Mouse (Mus musculus) small intestine, adult 2 months (tissue): ENCODE results near the gene Csnk1d. TPM values are rescaled to one million over a fixed set of nuclear protein-coding genes. Genes with fewer than 3 reads are reported as not detected.

Source experiments
- H3K27ac ChIP-seq: fragments of 200-500 bp; 2 replicates; pipeline ENCODE4 v1.5.1; 2012; ENCODE audit warnings: low read depth, low read length, control low read depth, inconsistent platforms; ENCODE audit not compliant: insufficient read depth
- H3K27me3 ChIP-seq: fragments of 200-500 bp; 2 replicates; pipeline ENCODE4 v1.6.1; 2012; ENCODE audit warnings: mild to moderate bottlenecking, moderate library complexity, low read length, inconsistent platforms; ENCODE audit not compliant: control insufficient read depth, insufficient read depth
- H3K36me3 ChIP-seq: fragments of 200-500 bp; 2 replicates; pipeline ENCODE4 v1.6.1; 2012; ENCODE audit warnings: mild to moderate bottlenecking, low read length, control low read depth, inconsistent platforms; ENCODE audit not compliant: control insufficient read depth, insufficient read depth
- H3K4me1 ChIP-seq: fragments of 200-500 bp; 2 replicates; pipeline ENCODE4 v1.6.1; 2012; ENCODE audit warnings: low read length, inconsistent platforms, mixed read lengths; ENCODE audit not compliant: control insufficient read depth, insufficient read depth, insufficient read length
- H3K4me3 ChIP-seq: fragments of 200-500 bp; 2 replicates; pipeline ENCODE4 v1.5.1; 2012; ENCODE audit warnings: low read depth, mild to moderate bottlenecking, control low read depth, inconsistent platforms, low read length, moderate library complexity
- CTCF ChIP-seq: fragments of 200-500 bp; IDR thresholded peaks from 2 replicates; pipeline ENCODE4 v1.5.1; 2012; ENCODE audit warnings: low read depth, mild to moderate bottlenecking, control low read depth, inconsistent platforms, low read length, moderate library complexity, mixed read lengths; ENCODE audit not compliant: insufficient replicate concordance, insufficient read length; ENCODE audit errors: extremely low read depth
- POLR2A ChIP-seq: fragments of 200-500 bp; IDR thresholded peaks from 2 replicates; pipeline ENCODE4 v1.6.1; 2012; ENCODE audit warnings: low read depth, mild to moderate bottlenecking, control low read depth, inconsistent platforms, low read length, moderate library complexity
- WGBS: fragments of 180-500 bp; shearing (Covaris S2); methylation state at CpG from one replicate; pipeline ENCODE4 v1.1.7; 2018; 5-methylcytosine and 5-hydroxymethylcytosine counted together
- polyA plus RNA-seq: library from polyadenylated mRNA; depleted of rRNA; stranded (reverse); fragments of >200 nt; gene quantifications from 2 replicates; pipeline ENCODE4 v1.2.3, GENCODE M21; 2012

The Csnk1d gene
- polyA plus RNA-seq, 1 experiment, result 60.8 TPM

- Histone ChIP-seq H3K4me1 (peaks cover 5% of the 10 kb centered on the region; the same call in 1 of the 2 replicates), H3K27me3 (no peaks in the 10 kb centered on the region), H3K27ac (no peak overlapping the region), H3K36me3 (no peaks in the 10 kb centered on the region), H3K4me3 (no peak overlapping the region)
- peak; percentile 84; the same call in 1 of the 2 replicates for TF ChIP-seq CTCF
- no peak for TF ChIP-seq POLR2A
- 50% methylated on average over 3 of the region's 3 CpGs for WGBS
These were observed 26.6 kb upstream of the Csnk1d start for GRCm38 (mm10) chr11:121017703-121018102.

GRCm38 (mm10) chr11:121015472-121015871 is 24.3 kb upstream of the Csnk1d start:
- Histone ChIP-seq H3K27ac (no peak overlapping the region), H3K4me1 (peaks cover 6% of the 10 kb centered on the region; the same call in 1 of the 2 replicates), H3K27me3 (no peaks in the 10 kb centered on the region), H3K4me3 (no peak overlapping the region), H3K36me3 (no peaks in the 10 kb centered on the region)
- TF ChIP-seq POLR2A, result no peak
- TF ChIP-seq CTCF, result no peak
- 60% methylated on average over 6 of the region's 6 CpGs for WGBS

GRCm38 (mm10) chr11:121014896-121015300 is 23.8 kb upstream of the Csnk1d start:
- Histone ChIP-seq H3K27ac (no peak overlapping the region), H3K36me3 (no peaks in the 10 kb centered on the region), H3K4me3 (peak overlapping the region; percentile 57), H3K4me1 (peaks cover 7% of the 10 kb centered on the region; the same call in 1 of the 2 replicates), H3K27me3 (no peaks in the 10 kb centered on the region)
- TF ChIP-seq CTCF (no peak), POLR2A (no peak)
- WGBS, result 20% methylated on average over 19 of the region's 19 CpGs

GRCm38 (mm10) chr11:121013656-121014055 is 22.5 kb upstream of the Csnk1d start:
- no peaks in the 10 kb centered on the region for H3K27me3 ChIP-seq
- WGBS, result 79% methylated on average over 7 of the region's 7 CpGs
- H3K4me3 ChIP-seq, result no peak overlapping the region
- peaks cover 7% of the 10 kb centered on the region; the same call in 1 of the 2 replicates for H3K4me1 ChIP-seq
- TF ChIP-seq POLR2A (no peak), CTCF (no peak)
- H3K36me3 ChIP-seq, result no peaks in the 10 kb centered on the region
- H3K27ac ChIP-seq, result no peak overlapping the region

GRCm38 (mm10) chr11:121010044-121010755 is 19.1 kb upstream of the Csnk1d start:
- no peaks in the 10 kb centered on the region for H3K36me3 ChIP-seq
- no peak for TF ChIP-seq POLR2A
- no peak for TF ChIP-seq CTCF
- no peak overlapping the region for H3K4me3 ChIP-seq
- WGBS, result 82% methylated on average over 3 of the region's 3 CpGs
- no peaks in the 10 kb centered on the region for H3K27me3 ChIP-seq
- no peak overlapping the region for H3K27ac ChIP-seq
- H3K4me1 ChIP-seq, result peaks cover 5% of the 10 kb centered on the region; the same call in 1 of the 2 replicates

- H3K27ac ChIP-seq, result no peak overlapping the region
- WGBS, result 76% methylated on average over 6 of the region's 6 CpGs
- H3K27me3 ChIP-seq, result no peaks in the 10 kb centered on the region
- no peak for TF ChIP-seq CTCF
- no peak for TF ChIP-seq POLR2A
- H3K4me1 ChIP-seq, result peaks cover 6% of the 10 kb centered on the region
- H3K4me3 ChIP-seq, result no peak overlapping the region
- no peaks in the 10 kb centered on the region for H3K36me3 ChIP-seq
These were observed 15.1 kb upstream of the Csnk1d start for GRCm38 (mm10) chr11:121006184-121006583.

GRCm38 (mm10) chr11:121004281-121004680 is 13.2 kb upstream of the Csnk1d start:
- 47% methylated on average over 5 of the region's 5 CpGs for WGBS

More at GRCm38 (mm10) chr11:121004281-121004680, 13.2 kb upstream of the Csnk1d start:
- Histone ChIP-seq H3K27ac (no peak overlapping the region), H3K4me3 (no peak overlapping the region), H3K36me3 (no peaks in the 10 kb centered on the region), H3K4me1 (peaks cover 4% of the 10 kb centered on the region), H3K27me3 (no peaks in the 10 kb centered on the region)
- TF ChIP-seq CTCF (no peak), POLR2A (no peak)
